20 mouse cellular contexts compared by ENCODE assay signal in genomic region chr4:138312105-138312504, GRCm38 (mm10). TPM values are rescaled to one million over a fixed set of nuclear protein-coding genes. Genes with fewer than 3 reads are reported as not detected.
"Had no signal": no experiment of that assay in that cellular context is flagged by ENCODE, and none has a peak within 500 bp of the region (broad histone marks: within the 10 kb centered on the region; RNA-seq: fewer than 3 reads in every experiment).

No protein-coding gene starts in this region.

- H3K4me1 ChIP-seq: limb, embryonic 10.5 days; limb, embryonic 12.5 days; limb, embryonic 13.5 days; limb, embryonic 15.5 days; lung, embryonic 15.5 days; midbrain, embryonic 12.5 days; neural tube, embryonic 12.5 days had no signal

- H3K27ac ChIP-seq: limb, embryonic 10.5 days; limb, embryonic 12.5 days; limb, embryonic 13.5 days; limb, embryonic 15.5 days; liver, embryonic 12.5 days; liver, embryonic 13.5 days; liver, embryonic 14.5 days; liver, embryonic 15.5 days; lung, embryonic 15.5 days; macrophage; midbrain, embryonic 10.5 days; midbrain, embryonic 12.5 days; midbrain, embryonic 13.5 days; midbrain, embryonic 15.5 days; neural tube, embryonic 12.5 days had no signal

- H3K4me3 ChIP-seq: limb, embryonic 10.5 days; limb, embryonic 12.5 days; limb, embryonic 13.5 days; limb, embryonic 15.5 days; liver, embryonic 12.5 days; liver, embryonic 13.5 days; liver, embryonic 15.5 days; lung, embryonic 15.5 days; midbrain, embryonic 10.5 days; midbrain, embryonic 12.5 days; midbrain, embryonic 13.5 days; midbrain, embryonic 15.5 days; myocyte; neural tube, embryonic 12.5 days had no signal

- DNase-seq: left cerebral cortex, postnatal 4 days had no signal

- H3K27me3 ChIP-seq: limb, embryonic 12.5 days; limb, embryonic 13.5 days; limb, embryonic 15.5 days; liver, embryonic 12.5 days; liver, embryonic 13.5 days; liver, embryonic 15.5 days; lung, embryonic 15.5 days; megakaryocyte, embryonic 14.5 days; midbrain, embryonic 12.5 days; midbrain, embryonic 13.5 days; midbrain, embryonic 15.5 days; neural tube, embryonic 12.5 days had no signal

- H3K9me3 ChIP-seq: limb, embryonic 10.5 days; limb, embryonic 13.5 days; limb, embryonic 15.5 days; liver, embryonic 12.5 days; liver, embryonic 13.5 days; liver, embryonic 15.5 days; lung, embryonic 15.5 days; midbrain, embryonic 10.5 days; midbrain, embryonic 12.5 days; midbrain, embryonic 13.5 days; midbrain, embryonic 15.5 days had no signal

RNA-seq across cellular contexts. Expression of gene Cda, which starts 55.7 kb away (rescaled TPM):
- total RNA-seq: megakaryocyte, adult 5-6 weeks; monocyte, adult 5-6 weeks had no signal
- polyA plus RNA-seq: macrophage had no signal
